Mouse (Mus musculus) brown adipose tissue, adult 24 weeks (tissue): Measurements from ENCODE around the gene Shf. TPM values are rescaled to one million over a fixed set of nuclear protein-coding genes. Genes with fewer than 3 reads are reported as not detected.

ENCODE experiments used
- H3K27ac ChIP-seq: fragments of 200-500 bp; replicated peaks from 2 replicates; pipeline ENCODE4 v1.5.1; 2012; ENCODE audit warnings: low read depth, mild to moderate bottlenecking, low read length
- H3K4me1 ChIP-seq: fragments of 200-500 bp; 2 replicates; pipeline ENCODE4 v1.6.1; 2012; ENCODE audit warnings: low read length, mixed read lengths; ENCODE audit not compliant: control insufficient read depth, insufficient read depth, insufficient read length
- H3K4me3 ChIP-seq: fragments of 200-500 bp; 2 replicates; pipeline ENCODE4 v1.5.1; 2012; ENCODE audit warnings: low read depth, mild to moderate bottlenecking, low read length, moderate library complexity; ENCODE audit not compliant: insufficient read depth
- polyA plus RNA-seq: library from polyadenylated mRNA; stranded (reverse); fragments of >200 nt; gene quantifications from 2 replicates; pipeline ENCODE4 v1.2.4, GENCODE M21; 2012; ENCODE audit not compliant: missing spikeins, insufficient read depth, insufficient read length

Gene Shf
- polyA plus RNA-seq, 1 experiment, result 3.1 TPM

DNA sequence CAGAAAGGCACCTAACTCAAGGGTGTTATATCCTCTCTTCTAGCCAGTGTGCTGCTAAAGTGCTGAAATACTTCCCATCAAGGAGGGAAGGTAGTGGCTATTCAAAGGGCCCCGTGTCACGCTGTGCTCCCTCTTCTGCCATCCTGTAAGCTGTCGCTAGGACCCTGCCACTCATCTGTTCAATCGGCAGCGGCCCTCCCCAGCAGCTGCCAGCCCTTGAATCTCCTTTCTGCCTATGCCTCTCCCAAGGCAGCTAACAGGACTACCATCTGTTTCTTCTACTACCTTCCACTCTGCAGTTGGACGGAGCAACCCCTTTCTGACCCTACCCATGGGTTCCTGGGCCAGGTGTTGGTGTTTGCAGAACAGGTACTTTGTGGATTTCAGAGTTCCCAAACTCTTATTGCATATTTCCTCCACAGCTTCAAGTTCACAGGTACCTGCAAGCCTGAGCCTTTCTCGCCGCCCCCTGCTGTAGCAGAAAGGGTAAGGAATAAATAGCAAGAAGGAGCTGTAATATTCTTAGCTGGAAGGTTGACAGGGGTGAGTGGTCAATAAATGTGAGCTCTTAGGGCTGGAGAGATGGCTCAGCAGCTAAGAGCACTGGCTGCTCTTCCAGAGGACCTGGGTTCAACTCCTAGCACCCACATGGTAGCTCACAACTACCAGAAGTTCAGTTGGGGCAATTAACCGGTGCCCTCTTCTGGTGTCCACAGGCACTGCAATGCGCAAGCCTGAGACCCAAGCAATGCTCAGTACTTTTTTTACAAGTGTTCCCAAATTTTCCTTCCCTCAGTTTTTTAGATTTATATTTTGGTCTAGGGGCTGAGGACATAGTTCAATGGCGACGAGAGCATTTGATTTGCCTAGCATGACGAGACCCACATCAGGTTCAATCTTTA, 6.1 kb downstream of the Shf start:
- H3K4me1 ChIP-seq, result peaks cover 3% of the 10 kb centered on the region
- H3K27ac ChIP-seq, result no peak overlapping the region
- no peak overlapping the region for H3K4me3 ChIP-seq

DNA sequence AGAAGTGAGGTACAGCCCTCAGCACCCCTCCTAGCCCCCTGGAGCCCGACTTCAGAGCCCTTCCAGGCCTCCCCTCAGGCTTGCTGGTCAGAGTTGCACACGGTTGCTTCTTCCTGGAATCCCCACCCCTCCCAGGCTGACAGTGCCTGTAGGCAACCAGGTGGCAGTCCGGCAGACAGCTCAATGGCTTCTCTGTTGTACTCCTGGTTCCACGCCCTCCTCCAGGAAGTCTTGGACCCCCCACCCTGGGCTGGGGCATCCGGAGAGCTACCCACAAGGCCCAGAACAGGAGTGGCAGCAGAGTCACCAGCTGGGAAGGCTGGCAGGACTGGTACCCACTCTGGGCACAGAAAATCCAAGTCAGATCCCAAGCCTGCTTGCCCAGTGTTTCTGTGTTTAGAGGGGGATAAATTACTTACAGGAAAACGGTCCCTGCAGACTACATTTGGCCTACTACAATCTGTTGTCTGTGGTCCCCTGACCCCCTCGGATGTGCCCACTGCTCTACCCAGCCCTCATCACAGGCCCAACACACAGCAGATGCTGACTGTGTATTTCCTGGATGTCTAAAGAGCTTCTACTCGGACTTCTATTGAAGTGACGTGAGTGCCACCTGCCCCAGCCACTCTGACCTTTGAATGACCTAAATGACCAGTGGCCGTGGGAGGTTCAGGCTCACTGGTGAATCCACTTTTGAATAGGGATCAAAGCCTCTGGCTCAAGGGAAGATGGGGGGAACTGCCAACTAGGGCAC, 6.9 kb downstream of the Shf start:
- Histone ChIP-seq H3K4me1 (0 out of 2 replicates have a peak, but pooled peaks cover under 1% of the 10 kb centered on the region), H3K27ac (no peak overlapping the region), H3K4me3 (no peak overlapping the region)

DNA sequence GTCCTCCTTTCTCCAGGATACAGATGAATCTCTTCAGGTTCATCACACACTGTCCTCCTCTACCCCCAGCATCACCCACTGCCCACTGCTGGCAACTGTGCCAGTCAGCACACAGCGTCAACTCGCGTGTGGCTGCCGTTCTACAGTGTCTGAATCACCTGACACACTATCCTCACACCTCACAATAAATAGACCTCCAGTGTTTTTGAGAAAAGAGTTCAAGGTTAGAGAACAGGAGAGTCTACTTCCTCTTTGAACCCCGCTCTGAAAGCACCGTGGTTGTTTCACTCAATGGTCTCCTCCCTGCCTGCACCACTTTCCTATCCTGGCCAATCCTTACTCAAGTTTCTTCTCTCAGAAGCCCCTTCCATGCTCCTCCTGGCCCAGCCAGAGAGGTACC, 7.8 kb downstream of the Shf start:
- no peak overlapping the region for H3K27ac ChIP-seq
- H3K4me3 ChIP-seq, result no peak overlapping the region
- H3K4me1 ChIP-seq, result no peaks in the 10 kb centered on the region

DNA sequence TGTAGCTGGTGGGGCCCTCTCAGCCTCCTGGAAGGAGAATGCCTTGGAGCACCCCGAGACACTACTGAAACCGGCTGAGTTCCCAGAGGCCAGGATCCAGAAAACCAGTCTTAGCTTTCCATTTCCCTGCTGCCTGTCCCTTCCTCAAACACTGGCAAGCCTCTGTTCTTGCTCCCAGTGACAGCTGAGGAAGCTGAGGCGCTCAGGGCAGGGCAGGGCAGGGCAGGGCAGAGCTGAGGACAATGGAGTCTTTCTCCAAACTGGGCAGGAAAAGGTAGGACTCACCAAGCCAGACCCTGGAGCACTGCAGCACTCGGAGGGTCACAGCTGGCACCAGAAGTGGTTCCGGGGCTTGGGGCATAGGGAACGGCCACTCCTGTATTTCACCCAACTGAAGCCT, 8.7 kb downstream of the Shf start:
- Histone ChIP-seq H3K4me3 (no peak overlapping the region), H3K4me1 (no peaks in the 10 kb centered on the region), H3K27ac (no peak overlapping the region)

GRCm38 (mm10) chr2:122356187-122356586, 12.8 kb downstream of the Shf start:
- Histone ChIP-seq H3K4me1 (no peaks in the 10 kb centered on the region), H3K27ac (no peak overlapping the region), H3K4me3 (no peak overlapping the region)

DNA sequence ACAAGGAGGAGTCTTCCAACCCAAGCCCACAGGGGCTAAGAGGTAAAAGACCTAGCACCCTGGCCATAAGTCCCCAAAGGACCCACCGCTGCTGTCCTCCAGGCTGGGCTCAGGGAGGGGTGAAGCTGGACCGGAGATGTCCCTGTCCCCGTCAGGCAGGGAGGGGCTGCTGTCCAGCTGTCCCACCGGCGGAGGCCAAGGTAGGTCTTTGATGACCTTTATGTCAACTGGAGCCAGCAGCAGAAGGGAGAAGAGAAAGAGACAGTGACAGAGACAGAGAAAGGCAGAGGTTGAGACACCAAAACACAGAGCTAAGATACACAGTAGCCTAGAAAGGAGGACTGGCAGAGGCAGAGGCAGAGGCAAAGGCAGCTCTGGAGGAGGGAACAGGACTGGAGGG, 13.6 kb downstream of the Shf start:
- Histone ChIP-seq H3K4me1 (no peaks in the 10 kb centered on the region), H3K4me3 (no peak overlapping the region), H3K27ac (no peak overlapping the region)

DNA sequence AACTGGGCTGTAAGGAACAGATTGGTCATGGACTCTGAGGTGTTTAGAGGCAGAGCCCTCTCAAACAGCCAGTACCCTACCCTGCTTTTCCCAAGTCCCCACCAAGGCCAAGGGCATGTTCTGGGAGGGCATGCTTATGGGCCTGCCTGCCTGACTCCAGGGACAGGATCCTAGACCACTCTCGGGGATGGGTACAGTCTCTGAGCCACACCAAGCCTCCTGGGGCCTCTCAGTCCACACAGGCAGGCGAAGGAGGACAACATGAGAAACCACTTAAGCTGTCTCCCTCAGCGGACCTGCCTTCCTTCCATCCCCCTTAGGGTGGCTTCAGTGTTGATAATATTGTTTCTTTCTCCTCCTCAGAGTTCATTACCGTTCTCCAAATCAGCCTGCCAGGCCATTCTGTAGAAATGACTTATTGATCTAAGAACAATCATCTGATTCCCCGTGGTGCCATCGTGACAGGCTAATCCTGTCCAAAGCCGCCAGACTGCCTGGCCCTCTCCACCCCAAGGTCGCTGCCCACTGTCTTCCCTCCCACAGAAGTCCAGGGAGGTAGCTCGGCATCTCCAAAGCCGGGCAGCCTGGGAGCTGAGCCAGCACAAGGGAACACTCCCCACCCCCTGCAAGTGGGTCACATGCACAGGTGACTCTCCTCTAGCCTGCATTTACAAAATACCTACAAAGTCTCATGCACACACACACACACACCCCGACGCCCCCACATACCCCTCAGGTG, 14.6 kb downstream of the Shf start:
- 0 out of 2 replicates have a peak, but pooled peaks cover under 1% of the 10 kb centered on the region for H3K4me1 ChIP-seq
- no peak overlapping the region for H3K27ac ChIP-seq
- no peak overlapping the region for H3K4me3 ChIP-seq

- Histone ChIP-seq H3K4me1 (0 out of 2 replicates have a peak, but pooled peaks cover 2% of the 10 kb centered on the region), H3K27ac (no peak overlapping the region), H3K4me3 (no peak overlapping the region)
Observed at GRCm38 (mm10) chr2:122353765-122354164, 15.2 kb downstream of the Shf start.

DNA sequence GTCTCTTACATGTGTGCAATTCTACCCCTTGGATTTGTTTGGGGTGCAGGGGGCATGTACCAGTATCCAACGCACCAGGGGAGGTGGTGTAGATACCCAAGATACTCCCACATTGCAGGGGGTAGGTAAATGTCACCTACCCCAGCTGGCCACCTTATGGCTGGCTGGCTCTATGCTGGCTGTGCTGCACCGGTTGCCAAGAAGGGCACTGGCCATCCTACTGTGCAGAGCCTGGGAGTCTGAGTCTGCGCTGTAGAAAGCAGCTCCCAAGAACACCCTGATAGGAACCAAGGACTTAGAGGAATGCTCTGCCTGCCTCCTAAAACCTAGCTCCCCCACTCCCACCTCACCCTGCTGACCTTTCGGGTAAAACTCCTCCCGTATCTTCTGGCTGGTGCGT, 16.0 kb downstream of the Shf start:
- 0 out of 2 replicates have a peak, but pooled peaks cover 2% of the 10 kb centered on the region for H3K4me1 ChIP-seq
- H3K27ac ChIP-seq, result no peak overlapping the region
- no peak overlapping the region for H3K4me3 ChIP-seq

- H3K27ac ChIP-seq, result no peak overlapping the region
- H3K4me3 ChIP-seq, result no peak overlapping the region
- 0 out of 2 replicates have a peak, but pooled peaks cover 2% of the 10 kb centered on the region for H3K4me1 ChIP-seq
Observed at GRCm38 (mm10) chr2:122351931-122352329, 17.0 kb downstream of the Shf start.

GRCm38 (mm10) chr2:122351156-122351930, 17.6 kb downstream of the Shf start:
- no peak overlapping the region for H3K27ac ChIP-seq
- H3K4me3 ChIP-seq, result no peak overlapping the region
- 0 out of 2 replicates have a peak, but pooled peaks cover 2% of the 10 kb centered on the region for H3K4me1 ChIP-seq

- H3K4me3 ChIP-seq, result peak overlapping the region; percentile 81
- H3K27ac ChIP-seq, result peak overlapping the region; percentile 36
- 0 out of 2 replicates have a peak, but pooled peaks cover 2% of the 10 kb centered on the region for H3K4me1 ChIP-seq
Observed at GRCm38 (mm10) chr2:122349136-122349785, 19.7 kb downstream of the Shf start.

DNA sequence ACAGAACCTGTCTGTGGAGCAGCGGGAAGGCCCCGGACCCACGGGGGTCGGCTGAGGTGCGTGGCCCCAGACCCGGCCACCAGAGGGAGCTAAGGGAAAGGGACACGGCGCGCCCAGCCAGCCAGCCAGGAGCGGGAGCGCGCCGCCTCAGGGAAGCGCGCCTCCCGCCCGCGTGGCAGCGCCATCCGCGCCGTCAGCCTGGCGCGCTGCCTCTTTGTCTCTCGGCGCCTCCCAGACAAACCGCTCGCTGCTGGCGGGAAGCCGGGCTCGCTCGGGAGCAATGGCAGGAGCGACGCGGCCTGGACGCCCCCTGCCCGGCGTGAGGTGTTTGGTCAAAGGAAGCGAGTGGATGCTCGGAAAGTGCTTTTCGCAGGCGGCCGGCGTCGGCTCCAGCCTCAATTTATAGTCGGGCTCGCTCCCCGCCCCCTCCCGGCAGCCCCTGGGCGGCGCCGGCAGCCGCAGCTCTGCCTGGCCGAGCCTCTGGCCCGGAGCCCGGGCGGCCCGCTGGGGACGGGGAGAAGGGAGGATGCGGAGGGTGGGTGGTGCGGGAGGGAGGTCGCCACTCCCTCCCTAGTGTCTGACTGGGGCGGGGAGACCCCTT, 20.3 kb downstream of the Shf start:
- H3K4me1 ChIP-seq, result 0 out of 2 replicates have a peak, but pooled peaks cover 2% of the 10 kb centered on the region
- peak overlapping the region; percentile 81 for H3K4me3 ChIP-seq
- H3K27ac ChIP-seq, result peak overlapping the region; percentile 81
